Mouse (Mus musculus): Measurements from ENCODE around the gene Cldn10. TPM values are rescaled to one million over a fixed set of nuclear protein-coding genes. Genes with fewer than 3 reads are reported as not detected.
"Not testable (repeated sequence)": the region's sequence is repeated elsewhere in the genome, so short reads cannot be mapped to it uniquely, and the experiment has no call there.

The Cldn10 gene
- polyA plus RNA-seq, 1 experiment from 2014 or later: 2.2 TPM

- H3K4me3 ChIP-seq (ENCODE audit: low read length): no peak overlapping the region
- peak; percentile 60; the same call in 1 of the 2 replicates for ATAC-seq (replicated peaks; ENCODE audit: extremely low read depth, insufficient read depth, low FRiP score)
- H3K36me3 ChIP-seq (ENCODE audit: control insufficient read depth, insufficient read depth): no peaks in the 10 kb centered on the region
- H3K27ac ChIP-seq (ENCODE audit: low read length): no peak overlapping the region
- WGBS: 59% methylated on average over 5 of the region's 5 CpGs
- no peaks in the 10 kb centered on the region for H3K9me3 ChIP-seq (replicated peaks; ENCODE audit: control insufficient read depth, low read length)
- H3K4me2 ChIP-seq (ENCODE audit: low read depth, low read length): no peak overlapping the region
- H3K4me1 ChIP-seq (ENCODE audit: control insufficient read depth, insufficient read depth, low read length): 0 out of 2 replicates have a peak, but pooled peaks cover 9% of the 10 kb centered on the region
- no peaks in the 10 kb centered on the region for H3K27me3 ChIP-seq (ENCODE audit: control insufficient read depth, insufficient read depth, low read length)
- H3K9ac ChIP-seq (ENCODE audit: low read length): no peak overlapping the region
Observed at GRCm38 (mm10) chr14:118807653-118808052, 19.9 kb downstream of the Cldn10 start.

- H3K9ac ChIP-seq (ENCODE audit: low read length); H3K27ac ChIP-seq (ENCODE audit: low read length); H3K27me3 ChIP-seq (ENCODE audit: control insufficient read depth, insufficient read depth, low read length); H3K36me3 ChIP-seq (ENCODE audit: control insufficient read depth, insufficient read depth); H3K4me2 ChIP-seq (ENCODE audit: low read depth, low read length); H3K4me1 ChIP-seq (ENCODE audit: control insufficient read depth, insufficient read depth, low read length); H3K9me3 ChIP-seq (replicated peaks; ENCODE audit: control insufficient read depth, low read length); H3K4me3 ChIP-seq (ENCODE audit: low read length); ATAC-seq (replicated peaks; ENCODE audit: extremely low read depth, insufficient read depth, low FRiP score): not testable (repeated sequence)
- 74% methylated on average over 2 of the region's 2 CpGs for WGBS
Observed at GRCm38 (mm10) chr14:118808183-118808582, 20.5 kb downstream of the Cldn10 start.

- H3K4me3 ChIP-seq (ENCODE audit: low read length): no peak overlapping the region
- no peak overlapping the region for H3K27ac ChIP-seq (ENCODE audit: low read length)
- H3K27me3 ChIP-seq (ENCODE audit: control insufficient read depth, insufficient read depth, low read length): no peaks in the 10 kb centered on the region
- H3K4me2 ChIP-seq (ENCODE audit: low read depth, low read length): no peak overlapping the region
- H3K9ac ChIP-seq (ENCODE audit: low read length): no peak overlapping the region
- 0 out of 2 replicates have a peak, but pooled peaks cover 9% of the 10 kb centered on the region for H3K4me1 ChIP-seq (ENCODE audit: control insufficient read depth, insufficient read depth, low read length)
- H3K9me3 ChIP-seq (replicated peaks; ENCODE audit: control insufficient read depth, low read length): no peaks in the 10 kb centered on the region
- 68% methylated on average over 4 of the region's 4 CpGs for WGBS
- ATAC-seq (replicated peaks; ENCODE audit: extremely low read depth, insufficient read depth, low FRiP score): no peak
- H3K36me3 ChIP-seq (ENCODE audit: control insufficient read depth, insufficient read depth): no peaks in the 10 kb centered on the region
Observed at GRCm38 (mm10) chr14:118809686-118810085, 22.0 kb downstream of the Cldn10 start.

- not testable (repeated sequence) for H3K27ac ChIP-seq (ENCODE audit: low read length); H3K4me1 ChIP-seq (ENCODE audit: control insufficient read depth, insufficient read depth, low read length); H3K4me2 ChIP-seq (ENCODE audit: low read depth, low read length); ATAC-seq (replicated peaks; ENCODE audit: extremely low read depth, insufficient read depth, low FRiP score); H3K36me3 ChIP-seq (ENCODE audit: control insufficient read depth, insufficient read depth); H3K9ac ChIP-seq (ENCODE audit: low read length); H3K4me3 ChIP-seq (ENCODE audit: low read length); H3K27me3 ChIP-seq (ENCODE audit: control insufficient read depth, insufficient read depth, low read length); H3K9me3 ChIP-seq (replicated peaks; ENCODE audit: control insufficient read depth, low read length)
Observed at GRCm38 (mm10) chr14:118811256-118811655, 23.5 kb downstream of the Cldn10 start.

GRCm38 (mm10) chr14:118813111-118813510 is 25.4 kb downstream of the Cldn10 start:
- Histone ChIP-seq H3K4me2 (ENCODE audit: low read depth, low read length) (no peak overlapping the region), H3K27me3 (ENCODE audit: control insufficient read depth, insufficient read depth, low read length) (no peaks in the 10 kb centered on the region), H3K36me3 (ENCODE audit: control insufficient read depth, insufficient read depth) (no peaks in the 10 kb centered on the region), H3K4me3 (ENCODE audit: low read length) (no peak overlapping the region), H3K4me1 (ENCODE audit: control insufficient read depth, insufficient read depth, low read length) (0 out of 2 replicates have a peak, but pooled peaks cover 9% of the 10 kb centered on the region), H3K9ac (ENCODE audit: low read length) (no peak overlapping the region), H3K9me3 (replicated peaks; ENCODE audit: control insufficient read depth, low read length) (peaks cover 5% of the 10 kb centered on the region), H3K27ac (ENCODE audit: low read length) (no peak overlapping the region)
- 58% methylated on average over 7 of the region's 7 CpGs for WGBS
- no peak for ATAC-seq (replicated peaks; ENCODE audit: extremely low read depth, insufficient read depth, low FRiP score)

- Histone ChIP-seq H3K36me3 (ENCODE audit: control insufficient read depth, insufficient read depth) (no peaks in the 10 kb centered on the region), H3K27ac (ENCODE audit: low read length) (no peak overlapping the region), H3K4me3 (ENCODE audit: low read length) (no peak overlapping the region), H3K4me1 (ENCODE audit: control insufficient read depth, insufficient read depth, low read length) (no peaks in the 10 kb centered on the region), H3K9me3 (replicated peaks; ENCODE audit: control insufficient read depth, low read length) (peaks cover 7% of the 10 kb centered on the region), H3K4me2 (ENCODE audit: low read depth, low read length) (no peak overlapping the region), H3K9ac (ENCODE audit: low read length) (no peak overlapping the region), H3K27me3 (ENCODE audit: control insufficient read depth, insufficient read depth, low read length) (peaks cover 5% of the 10 kb centered on the region)
- no peak for ATAC-seq (replicated peaks; ENCODE audit: extremely low read depth, insufficient read depth, low FRiP score)
- 16% methylated on average over 4 of the region's 4 CpGs for WGBS
Observed at GRCm38 (mm10) chr14:118816503-118816902, 28.8 kb downstream of the Cldn10 start.

GRCm38 (mm10) chr14:118820111-118820510 is 32.4 kb downstream of the Cldn10 start:
- Histone ChIP-seq H3K27ac (ENCODE audit: low read length) (no peak overlapping the region), H3K4me1 (ENCODE audit: control insufficient read depth, insufficient read depth, low read length) (no peaks in the 10 kb centered on the region), H3K9me3 (replicated peaks; ENCODE audit: control insufficient read depth, low read length) (peaks cover 7% of the 10 kb centered on the region), H3K27me3 (ENCODE audit: control insufficient read depth, insufficient read depth, low read length) (peaks cover 5% of the 10 kb centered on the region), H3K4me3 (ENCODE audit: low read length) (no peak overlapping the region), H3K4me2 (ENCODE audit: low read depth, low read length) (no peak overlapping the region), H3K36me3 (ENCODE audit: control insufficient read depth, insufficient read depth) (no peaks in the 10 kb centered on the region), H3K9ac (ENCODE audit: low read length) (no peak overlapping the region)
- 8% methylated on average over 8 of the region's 8 CpGs for WGBS
- ATAC-seq (replicated peaks; ENCODE audit: extremely low read depth, insufficient read depth, low FRiP score): 0 out of 2 replicates have a peak, but pooled peaks have one; percentile 32

- Histone ChIP-seq H3K4me2 (ENCODE audit: low read depth, low read length) (no peak overlapping the region), H3K4me3 (ENCODE audit: low read length) (no peak overlapping the region), H3K27me3 (ENCODE audit: control insufficient read depth, insufficient read depth, low read length) (peaks cover 5% of the 10 kb centered on the region), H3K36me3 (ENCODE audit: control insufficient read depth, insufficient read depth) (no peaks in the 10 kb centered on the region), H3K4me1 (ENCODE audit: control insufficient read depth, insufficient read depth, low read length) (no peaks in the 10 kb centered on the region), H3K27ac (ENCODE audit: low read length) (no peak overlapping the region), H3K9me3 (replicated peaks; ENCODE audit: control insufficient read depth, low read length) (peaks cover 4% of the 10 kb centered on the region; the same call in 1 of the 2 replicates), H3K9ac (ENCODE audit: low read length) (no peak overlapping the region)
- no peak for ATAC-seq (replicated peaks; ENCODE audit: extremely low read depth, insufficient read depth, low FRiP score)
- 82% methylated on average over 4 of the region's 4 CpGs for WGBS
Observed at GRCm38 (mm10) chr14:118822816-118823215, 35.1 kb downstream of the Cldn10 start.

GRCm38 (mm10) chr14:118823313-118823712 is 35.6 kb downstream of the Cldn10 start:
- no peaks in the 10 kb centered on the region for H3K36me3 ChIP-seq (ENCODE audit: control insufficient read depth, insufficient read depth)
- peaks cover 5% of the 10 kb centered on the region for H3K27me3 ChIP-seq (ENCODE audit: control insufficient read depth, insufficient read depth, low read length)
- H3K9me3 ChIP-seq (replicated peaks; ENCODE audit: control insufficient read depth, low read length): no peaks in the 10 kb centered on the region
- no peak overlapping the region for H3K9ac ChIP-seq (ENCODE audit: low read length)
- no peak overlapping the region for H3K4me3 ChIP-seq (ENCODE audit: low read length)
- no peaks in the 10 kb centered on the region for H3K4me1 ChIP-seq (ENCODE audit: control insufficient read depth, insufficient read depth, low read length)
- no peak overlapping the region for H3K4me2 ChIP-seq (ENCODE audit: low read depth, low read length)
- 63% methylated on average over 6 of the region's 6 CpGs for WGBS
- no peak for ATAC-seq (replicated peaks; ENCODE audit: extremely low read depth, insufficient read depth, low FRiP score)
- no peak overlapping the region for H3K27ac ChIP-seq (ENCODE audit: low read length)
